Mouse (Mus musculus) embryonic facial prominence, embryonic 11.5 days (tissue): ENCODE measurements around the gene Mta1. TPM values are rescaled to one million over a fixed set of nuclear protein-coding genes. Genes with fewer than 3 reads are reported as not detected.

Experiments used
- ATAC-seq: fragments of 200-750 bp; cut with Nextera tagmentation; replicated peaks from 2 replicates; pipeline ENCODE4 v1.8.0; 2017; ENCODE audit warnings: low read depth; ENCODE audit not compliant: insufficient number of reproducible peaks, low FRiP score, low TSS enrichment
- DNase-seq: peaks from one replicate; pipeline ENCODE4 v3.0.0-alpha.2; 2015; ENCODE audit warnings: low spot score
- H3K27ac ChIP-seq: fragments of 300-500 bp; sonication (generic); replicated peaks from 2 replicates; pipeline ENCODE4 v1.5.1; 2014; ENCODE audit warnings: mild to moderate bottlenecking, low read depth, low read length, control low read depth
- H3K27me3 ChIP-seq: fragments of 300-500 bp; sonication (generic); 2 replicates; pipeline ENCODE4 v1.6.1; 2014; ENCODE audit warnings: mild to moderate bottlenecking, low read length, moderate library complexity, mixed read lengths; ENCODE audit not compliant: control insufficient read depth, insufficient read depth
- H3K36me3 ChIP-seq: fragments of 300-500 bp; sonication (generic); replicated peaks from 2 replicates; pipeline ENCODE4 v1.6.1; 2014; ENCODE audit warnings: low read depth, mild to moderate bottlenecking, low read length, moderate library complexity, mixed read lengths; ENCODE audit not compliant: control insufficient read depth, insufficient read depth
- H3K4me1 ChIP-seq: fragments of 300-500 bp; sonication (generic); 2 replicates; pipeline ENCODE4 v1.6.1; 2014; ENCODE audit warnings: low read length, mixed read lengths; ENCODE audit not compliant: control insufficient read depth, insufficient read depth
- H3K4me2 ChIP-seq: fragments of 300-500 bp; sonication (generic); 2 replicates; pipeline ENCODE4 v1.6.1; 2014; ENCODE audit warnings: low read depth, mild to moderate bottlenecking, control low read depth, low read length, moderate library complexity
- H3K4me3 ChIP-seq: fragments of 300-500 bp; sonication (generic); 2 replicates; pipeline ENCODE4 v1.5.1; 2014; ENCODE audit warnings: low read depth, low read length, control low read depth
- H3K9ac ChIP-seq: fragments of 300-500 bp; sonication (generic); replicated peaks from 2 replicates; pipeline ENCODE4 v1.6.1; 2014; ENCODE audit warnings: mild to moderate bottlenecking, control low read depth, low read length
- H3K9me3 ChIP-seq: fragments of 300-500 bp; sonication (generic); replicated peaks from 2 replicates; pipeline ENCODE4 v1.6.1; 2016; ENCODE audit warnings: mild to moderate bottlenecking, low read length, inconsistent platforms, mixed read lengths; ENCODE audit not compliant: control insufficient read depth
- WGBS: fragments of 180-500 bp; shearing (Covaris S2); extraction: QIAGEN DNeasy Blood & Tissue Kit; methylation state at CpG from one replicate; pipeline ENCODE4 v1.1.7; 2014; 5-methylcytosine and 5-hydroxymethylcytosine counted together
- polyA plus RNA-seq: library from polyadenylated mRNA; unstranded; fragments of >200 nt; fragmentation: Nextera tagmentation; extraction: Ambion mirVana; gene quantifications from 2 replicates; pipeline ENCODE4 v1.2.1, GENCODE M21; 2014

Gene Mta1
- polyA plus RNA-seq, 1 experiment from 2014 or later, result 20.7 TPM

GRCm38 (mm10) chr12:113063700-113064099 lies 34.4 kb upstream of the Mta1 start:
- DNase-seq (no peak), ATAC-seq (no peak)
- H3K4me1 ChIP-seq, result no peaks in the 10 kb centered on the region
- H3K4me2 ChIP-seq, result no peak overlapping the region
- no peaks in the 10 kb centered on the region for H3K9me3 ChIP-seq
- H3K36me3 ChIP-seq, result no peaks in the 10 kb centered on the region; the same call in none of the 2 replicates
- H3K9ac ChIP-seq, result no peak overlapping the region
- no peaks in the 10 kb centered on the region for H3K27me3 ChIP-seq
- H3K27ac ChIP-seq, result no peak overlapping the region
- no peak overlapping the region for H3K4me3 ChIP-seq
- 90% methylated on average over 7 of the region's 7 CpGs for whole genome bisulfite sequencing

DNA sequence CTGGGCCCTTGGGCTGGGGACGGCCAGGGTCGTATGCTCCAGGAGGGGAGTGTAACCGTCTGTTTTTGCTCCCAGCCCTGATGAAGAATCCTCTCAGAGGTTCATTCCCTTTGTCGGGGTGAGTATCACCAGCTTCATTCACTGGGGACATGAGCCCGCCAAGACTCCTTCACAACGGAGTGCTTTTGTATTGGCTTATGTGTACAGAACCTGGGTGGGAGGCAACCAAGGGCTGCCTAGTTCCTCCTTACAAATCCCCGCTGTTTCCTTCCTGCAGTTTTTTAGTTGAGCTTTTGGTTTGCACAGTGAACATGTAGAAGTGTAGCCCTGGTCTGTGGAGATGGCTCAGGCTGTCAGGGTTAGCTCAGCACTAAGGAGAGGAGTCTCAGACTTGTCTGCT lies 30.1 kb upstream of the Mta1 start:
- no peaks in the 10 kb centered on the region for H3K4me1 ChIP-seq
- DNase-seq (no peak), ATAC-seq (no peak)
- 87% methylated on average over 7 of the region's 7 CpGs for WGBS
- no peak overlapping the region for H3K9ac ChIP-seq
- H3K4me3 ChIP-seq, result no peak overlapping the region
- H3K4me2 ChIP-seq, result no peak overlapping the region
- H3K9me3 ChIP-seq, result no peaks in the 10 kb centered on the region
- H3K27ac ChIP-seq, result no peak overlapping the region
- no peaks in the 10 kb centered on the region for H3K27me3 ChIP-seq
- H3K36me3 ChIP-seq, result no peaks in the 10 kb centered on the region; the same call in 1 of the 2 replicates

DNA sequence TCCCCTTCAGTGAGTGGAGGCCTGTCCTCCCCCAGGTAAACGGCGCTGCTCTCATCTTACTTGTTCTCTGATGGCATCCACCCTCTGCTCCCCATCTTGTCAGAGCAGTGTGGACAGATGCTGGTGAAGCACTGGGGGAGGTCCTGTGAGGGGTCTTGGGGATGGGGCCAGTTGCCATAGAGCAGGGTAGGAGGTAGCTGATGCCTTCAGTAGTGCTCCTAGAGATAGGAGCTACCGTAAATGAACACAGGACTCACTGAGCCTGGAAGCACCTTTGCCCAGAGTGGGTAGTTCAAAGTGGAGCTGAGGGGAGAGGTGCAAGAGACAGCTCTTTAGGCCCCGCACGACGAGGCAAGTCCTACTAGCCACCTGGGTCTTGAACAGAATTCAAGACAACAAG lies 28.7 kb upstream of the Mta1 start:
- ATAC-seq (no peak), DNase-seq (no peak)
- Histone ChIP-seq H3K36me3 (no peaks in the 10 kb centered on the region), H3K9ac (no peak overlapping the region), H3K4me1 (no peaks in the 10 kb centered on the region), H3K4me3 (no peak overlapping the region), H3K27ac (no peak overlapping the region), H3K9me3 (no peaks in the 10 kb centered on the region), H3K27me3 (no peaks in the 10 kb centered on the region), H3K4me2 (no peak overlapping the region)
- WGBS, result 94% methylated on average over 6 of the region's 6 CpGs

- H3K9ac ChIP-seq, result no peak overlapping the region
- H3K27me3 ChIP-seq, result no peaks in the 10 kb centered on the region
- WGBS, result 83% methylated on average over 6 of the region's 6 CpGs
- H3K36me3 ChIP-seq, result no peaks in the 10 kb centered on the region
- no peaks in the 10 kb centered on the region for H3K4me1 ChIP-seq
- no peak overlapping the region for H3K4me2 ChIP-seq
- H3K9me3 ChIP-seq, result no peaks in the 10 kb centered on the region
- H3K4me3 ChIP-seq, result no peak overlapping the region
- H3K27ac ChIP-seq, result no peak overlapping the region
- no peak for DNase-seq
- no peak for ATAC-seq
These were observed 26.8 kb upstream of the Mta1 start for GRCm38 (mm10) chr12:113071321-113071720.

DNA sequence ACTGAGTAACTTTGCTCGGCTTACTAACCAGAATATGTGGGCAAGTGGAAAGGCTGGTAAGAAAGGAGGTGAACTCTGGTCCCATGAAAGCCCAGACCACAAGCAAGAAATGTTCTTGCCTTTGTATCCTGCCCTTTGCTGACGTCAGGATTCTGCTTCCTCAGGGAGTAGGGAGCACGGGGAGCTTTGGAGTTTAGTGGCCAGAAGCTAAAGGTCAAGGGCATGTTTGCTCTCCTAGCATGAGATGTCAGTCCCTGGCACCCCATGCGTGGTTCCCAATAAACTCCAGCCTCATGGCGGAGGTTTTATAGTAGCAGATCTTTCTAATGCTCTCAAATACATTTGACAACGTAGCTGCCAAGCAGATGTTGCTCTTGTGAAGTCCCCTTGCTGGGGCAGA lies 26.3 kb upstream of the Mta1 start:
- Histone ChIP-seq H3K27ac (no peak overlapping the region), H3K4me1 (no peaks in the 10 kb centered on the region), H3K4me2 (no peak overlapping the region), H3K4me3 (no peak overlapping the region), H3K9me3 (no peaks in the 10 kb centered on the region), H3K27me3 (no peaks in the 10 kb centered on the region), H3K9ac (no peak overlapping the region), H3K36me3 (no peaks in the 10 kb centered on the region)
- WGBS, result 86% methylated on average over 6 of the region's 6 CpGs
- DNase-seq (no peak), ATAC-seq (no peak)

DNA sequence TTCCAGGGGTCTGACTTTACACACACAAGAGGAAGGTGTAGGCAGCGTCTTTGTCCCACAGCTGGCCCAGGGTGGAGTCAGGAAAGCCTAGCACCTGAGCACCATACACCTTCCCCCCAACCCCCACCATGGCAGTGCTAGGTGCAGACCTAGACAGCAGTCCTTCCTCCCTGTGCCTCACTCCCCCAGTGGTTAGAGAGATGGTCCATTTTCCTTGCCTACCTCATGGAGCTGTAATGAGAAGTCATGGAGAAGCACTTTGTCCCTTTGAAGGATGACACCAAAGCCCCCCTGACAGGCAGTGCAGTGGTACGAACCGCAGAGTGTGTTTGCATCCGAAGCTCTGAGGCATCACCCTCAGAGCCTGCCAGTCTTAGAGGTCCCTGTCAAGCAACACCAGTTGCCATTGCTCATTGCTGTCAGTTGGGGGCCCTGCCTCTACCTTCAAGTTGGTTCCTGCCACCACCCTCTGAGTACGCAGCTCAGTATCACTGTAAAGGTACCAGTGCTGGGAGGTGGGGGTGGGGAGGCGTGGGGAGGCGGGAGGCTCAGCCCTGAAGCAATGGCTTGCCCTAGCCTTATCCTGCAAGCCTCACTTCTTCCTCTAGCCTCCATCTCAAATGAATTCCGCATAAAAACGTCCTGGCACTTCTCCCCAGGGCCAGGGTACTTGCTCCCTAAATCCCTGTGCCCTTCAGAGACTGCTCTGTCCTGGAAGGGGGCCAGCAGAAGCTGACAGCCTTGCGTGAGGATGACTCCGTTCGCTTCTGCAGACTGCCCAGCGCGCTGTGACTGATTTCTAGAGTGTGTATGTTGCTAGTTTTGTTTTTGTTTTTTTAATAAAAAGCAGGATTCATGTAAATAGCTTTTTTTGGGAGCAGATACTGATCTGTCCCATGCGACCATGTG lies 24.4 kb upstream of the Mta1 start:
- H3K27me3 ChIP-seq, result no peaks in the 10 kb centered on the region
- peak overlapping the region; percentile 70 for H3K9ac ChIP-seq
- H3K27ac ChIP-seq, result peak overlapping the region; percentile 52; the same call in 1 of the 2 replicates
- no peaks in the 10 kb centered on the region for H3K36me3 ChIP-seq
- peak overlapping the region; percentile 80 for H3K4me2 ChIP-seq
- WGBS, result 10% methylated on average over 15 of the region's 15 CpGs
- H3K9me3 ChIP-seq, result no peaks in the 10 kb centered on the region
- no peaks in the 10 kb centered on the region for H3K4me1 ChIP-seq
- peak; percentile 51 for ATAC-seq
- peak overlapping the region; percentile 38 for H3K4me3 ChIP-seq
- peak; percentile 22 for DNase-seq

GRCm38 (mm10) chr12:113074329-113075062 lies 23.6 kb upstream of the Mta1 start, which contains the start of gene Tex22:
Gene Tex22, plus strand, starts transcription at chr12:113074502.
- Histone ChIP-seq H3K4me1 (no peaks in the 10 kb centered on the region), H3K4me3 (peak within 1 kb of the TSS; percentile 38), H3K9ac (peak within 1 kb of the TSS; percentile 70), H3K4me2 (peak within 1 kb of the TSS; percentile 80), H3K36me3 (no peaks in the 10 kb centered on the region), H3K27me3 (no peaks in the 10 kb centered on the region), H3K9me3 (no peaks in the 10 kb centered on the region), H3K27ac (peak within 1 kb of the TSS; percentile 54)
- ATAC-seq (peak; percentile 94), DNase-seq (peak; percentile 89)
- WGBS, result 3% methylated on average over 32 of the region's 32 CpGs

- ATAC-seq (peak; percentile 49), DNase-seq (peak; percentile 91)
- H3K9ac ChIP-seq, result peak overlapping the region; percentile 70
- no peaks in the 10 kb centered on the region for H3K9me3 ChIP-seq
- H3K4me2 ChIP-seq, result peak overlapping the region; percentile 80
- no peaks in the 10 kb centered on the region for H3K36me3 ChIP-seq
- H3K27me3 ChIP-seq, result no peaks in the 10 kb centered on the region
- H3K4me3 ChIP-seq, result peak overlapping the region; percentile 38
- WGBS, result 4% methylated on average over 10 of the region's 10 CpGs
- peak overlapping the region; percentile 54 for H3K27ac ChIP-seq
- no peaks in the 10 kb centered on the region for H3K4me1 ChIP-seq
These were observed 23.0 kb upstream of the Mta1 start for GRCm38 (mm10) chr12:113075063-113075454.
